Mouse (Mus musculus) Muller cell, postnatal 12 days (primary cell): ENCODE data around the gene Slc22a15.

Experiments used
- DNase-seq: peaks from one replicate; pipeline ENCODE4 v3.0.0-alpha.2; 2015; ENCODE audit errors: inconsistent ontology term

The Slc22a15 gene

GRCm38 (mm10) chr3:101812341-101812962, 111.8 kb downstream of the Slc22a15 start:
- peak; percentile 45 for DNase-seq

- no peak for DNase-seq
Observed at GRCm38 (mm10) chr3:101811931-101812330, 112.3 kb downstream of the Slc22a15 start.

GRCm38 (mm10) chr3:101807646-101808045, 116.6 kb downstream of the Slc22a15 start:
- no peak for DNase-seq

DNA sequence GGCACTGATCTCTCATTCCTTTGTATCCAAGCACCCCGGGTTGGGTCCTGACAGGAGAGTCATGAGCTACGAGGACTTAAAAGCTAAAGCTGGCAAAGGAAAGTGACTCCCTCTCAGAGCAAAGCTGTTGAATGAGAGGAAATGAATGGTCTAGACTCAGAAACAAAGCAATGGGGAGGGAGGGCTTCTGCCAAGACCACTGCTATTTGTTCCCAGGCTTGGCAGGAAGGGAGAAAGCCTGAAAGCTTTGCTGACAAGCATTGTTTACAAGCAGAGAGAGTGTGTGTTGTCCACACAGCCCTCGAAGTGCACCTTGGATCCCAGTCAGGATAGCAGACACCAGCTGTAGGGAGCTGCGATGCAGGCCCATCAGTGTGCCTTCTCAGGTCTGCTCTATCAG, 117.3 kb downstream of the Slc22a15 start:
- DNase-seq = peak; percentile 36

DNA sequence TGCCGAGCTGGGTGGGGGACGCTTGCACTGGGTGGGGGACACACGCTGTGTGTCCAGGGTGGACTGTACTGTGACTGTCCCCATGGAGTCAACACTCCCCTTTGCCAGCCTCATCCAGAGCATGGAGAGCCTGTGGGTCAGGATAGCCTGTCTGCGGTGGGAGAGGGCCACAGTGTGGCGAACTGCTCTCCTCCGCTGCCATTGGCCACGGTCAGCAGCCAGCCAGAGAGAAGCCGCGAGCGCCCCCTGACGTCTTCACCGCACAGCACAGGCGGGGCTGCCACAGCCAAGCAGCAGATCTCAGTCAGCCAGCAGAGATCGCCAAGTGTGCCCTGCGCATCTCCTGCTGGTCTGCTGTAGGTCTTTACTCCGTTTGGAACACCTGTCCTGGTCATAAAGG, 118.1 kb downstream of the Slc22a15 start:
- DNase-seq = peak; percentile 81
